Mouse (Mus musculus): Measurements from ENCODE around the gene Ccdc136.

DNA sequence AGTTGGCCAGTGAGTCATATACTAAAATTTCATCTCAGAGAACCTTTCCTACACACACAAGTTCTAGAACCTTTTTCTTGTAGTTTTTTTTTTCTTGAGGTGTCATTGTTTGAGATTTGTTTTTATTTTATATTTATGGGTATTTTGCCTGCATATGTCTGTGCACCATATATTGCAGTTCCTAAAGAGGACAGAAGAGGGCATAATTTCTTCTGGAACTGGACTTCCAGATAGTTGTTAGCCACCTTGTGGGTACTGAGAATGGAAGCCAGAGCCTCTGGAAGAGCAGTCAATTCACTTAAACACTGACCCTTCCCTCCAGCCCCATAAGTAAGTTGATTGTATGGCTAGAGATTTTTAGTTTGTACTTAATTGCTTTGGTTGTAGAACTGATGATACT, 44.5 kb upstream of the Ccdc136 start:
- TF ChIP-seq CTCF (IDR thresholded peaks at IDR 0.05; ENCODE audit: borderline replicate concordance, extremely low read depth, insufficient read depth, insufficient read length) = no peak
- no peak for TF ChIP-seq POLR2A (IDR thresholded peaks at IDR 0.05; ENCODE audit: borderline replicate concordance, extremely low read depth, insufficient read depth, insufficient read length, poor library complexity, severe bottlenecking)

Measured in brain, embryonic 14.5 days (tissue).